Mouse (Mus musculus) hindbrain, embryonic 14.5 days (tissue): ENCODE data around the gene Plod2. TPM values are rescaled to one million over a fixed set of nuclear protein-coding genes. Genes with fewer than 3 reads are reported as not detected.

Experiments used
- ATAC-seq: fragments of 200-750 bp; cut with Nextera tagmentation; 2 replicates; pipeline ENCODE4 v1.8.0; 2017; ENCODE audit warnings: moderate number of reproducible peaks, mild to moderate bottlenecking, moderate TSS enrichment, moderate library complexity; ENCODE audit not compliant: low FRiP score
- DNase-seq: peaks from one replicate; pipeline ENCODE4 v3.0.0-alpha.2; 2015; ENCODE audit warnings: low spot score
- H3K27ac ChIP-seq: fragments of 300-500 bp; sonication (generic); 2 replicates; pipeline ENCODE4 v1.5.1; 2014; ENCODE audit warnings: mild to moderate bottlenecking, moderate library complexity
- H3K27me3 ChIP-seq: fragments of 300-500 bp; sonication (generic); 2 replicates; pipeline ENCODE4 v1.6.1; 2014; ENCODE audit warnings: mild to moderate bottlenecking, low read length, mixed read lengths; ENCODE audit not compliant: control insufficient read depth, insufficient read depth
- H3K36me3 ChIP-seq: fragments of 300-500 bp; sonication (generic); replicated peaks from 2 replicates; pipeline ENCODE4 v1.6.1; 2014; ENCODE audit not compliant: control insufficient read depth, insufficient read depth
- H3K4me1 ChIP-seq: fragments of 300-500 bp; sonication (generic); replicated peaks from 2 replicates; pipeline ENCODE4 v1.6.1; 2014; ENCODE audit warnings: antibody characterized with exemption, low read length, mixed read lengths; ENCODE audit not compliant: control insufficient read depth, insufficient read depth
- H3K4me2 ChIP-seq: fragments of 300-500 bp; sonication (generic); replicated peaks from 2 replicates; pipeline ENCODE4 v1.6.1; 2014; ENCODE audit warnings: mild to moderate bottlenecking, moderate library complexity
- H3K4me3 ChIP-seq: fragments of 300-500 bp; sonication (generic); replicated peaks from 2 replicates; pipeline ENCODE4 v1.5.1; 2014; ENCODE audit warnings: mild to moderate bottlenecking, low read length
- H3K9ac ChIP-seq: fragments of 300-500 bp; sonication (generic); 2 replicates; pipeline ENCODE4 v1.6.1; 2014
- H3K9me3 ChIP-seq: fragments of 300-500 bp; sonication (generic); 2 replicates; pipeline ENCODE4 v1.6.1; 2016; ENCODE audit warnings: low read length; ENCODE audit not compliant: control insufficient read depth
- WGBS: fragments of 180-500 bp; shearing (Covaris S2); extraction: QIAGEN DNeasy Blood & Tissue Kit; methylation state at CpG from one replicate; pipeline ENCODE4 v1.1.7; 2014; 5-methylcytosine and 5-hydroxymethylcytosine counted together
- polyA plus RNA-seq: library from polyadenylated mRNA; unstranded; fragments of >200 nt; fragmentation: Nextera tagmentation; extraction: Ambion mirVana; gene quantifications from 2 replicates; pipeline ENCODE4 v1.2.1, GENCODE M21; 2014

The Plod2 gene
- polyA plus RNA-seq, 1 experiment from 2014 or later: 14.9 TPM

GRCm38 (mm10) chr9:92564391-92564790 lies 22.4 kb downstream of the Plod2 start:
- no peak overlapping the region for H3K9ac ChIP-seq
- H3K36me3 ChIP-seq: no peaks in the 10 kb centered on the region
- H3K4me3 ChIP-seq: no peak overlapping the region
- H3K4me2 ChIP-seq: no peak overlapping the region
- 0 out of 2 replicates have a peak, but pooled peaks cover 4% of the 10 kb centered on the region for H3K9me3 ChIP-seq
- 92% methylated on average over 1 of the region's 1 CpGs for WGBS
- DNase-seq: no peak
- no peaks in the 10 kb centered on the region for H3K4me1 ChIP-seq
- H3K27me3 ChIP-seq: no peaks in the 10 kb centered on the region
- ATAC-seq: no peak
- H3K27ac ChIP-seq: no peak overlapping the region

- H3K27ac ChIP-seq: no peak overlapping the region
- WGBS: 88% methylated on average over 3 of the region's 3 CpGs
- no peaks in the 10 kb centered on the region for H3K36me3 ChIP-seq
- ATAC-seq: no peak
- no peak overlapping the region for H3K4me2 ChIP-seq
- no peak for DNase-seq
- H3K9me3 ChIP-seq: 0 out of 2 replicates have a peak, but pooled peaks cover 4% of the 10 kb centered on the region
- H3K4me1 ChIP-seq: no peaks in the 10 kb centered on the region
- no peak overlapping the region for H3K9ac ChIP-seq
- no peaks in the 10 kb centered on the region for H3K27me3 ChIP-seq
- no peak overlapping the region for H3K4me3 ChIP-seq
Measured at GRCm38 (mm10) chr9:92566234-92566633, 24.2 kb downstream of the Plod2 start.

- Histone ChIP-seq H3K4me3 (no peak overlapping the region), H3K9ac (no peak overlapping the region), H3K4me1 (no peaks in the 10 kb centered on the region), H3K27ac (no peak overlapping the region), H3K9me3 (0 out of 2 replicates have a peak, but pooled peaks cover 4% of the 10 kb centered on the region), H3K27me3 (no peaks in the 10 kb centered on the region), H3K4me2 (no peak overlapping the region), H3K36me3 (no peaks in the 10 kb centered on the region)
- DNase-seq: no peak
- 92% methylated on average over 7 of the region's 7 CpGs for WGBS
- ATAC-seq: no peak
Measured at GRCm38 (mm10) chr9:92567474-92567873, 25.5 kb downstream of the Plod2 start.

GRCm38 (mm10) chr9:92568798-92569197 lies 26.8 kb downstream of the Plod2 start:
- no peaks in the 10 kb centered on the region for H3K36me3 ChIP-seq
- H3K27ac ChIP-seq: no peak overlapping the region
- H3K4me3 ChIP-seq: no peak overlapping the region
- DNase-seq: no peak
- H3K9me3 ChIP-seq: 0 out of 2 replicates have a peak, but pooled peaks cover 4% of the 10 kb centered on the region
- no peak for ATAC-seq
- H3K9ac ChIP-seq: no peak overlapping the region
- H3K4me1 ChIP-seq: no peaks in the 10 kb centered on the region
- H3K27me3 ChIP-seq: no peaks in the 10 kb centered on the region
- 88% methylated on average over 3 of the region's 3 CpGs for WGBS
- no peak overlapping the region for H3K4me2 ChIP-seq

GRCm38 (mm10) chr9:92572376-92573108 lies 30.5 kb downstream of the Plod2 start:
- Histone ChIP-seq H3K4me2 (no peak overlapping the region), H3K4me3 (no peak overlapping the region), H3K27ac (no peak overlapping the region), H3K27me3 (no peaks in the 10 kb centered on the region), H3K9me3 (no peaks in the 10 kb centered on the region), H3K9ac (no peak overlapping the region), H3K4me1 (no peaks in the 10 kb centered on the region), H3K36me3 (no peaks in the 10 kb centered on the region)
- ATAC-seq (no peak), DNase-seq (no peak)
- WGBS: 82% methylated on average over 8 of the region's 8 CpGs

- no peak overlapping the region for H3K4me3 ChIP-seq
- DNase-seq: no peak
- H3K27ac ChIP-seq: no peak overlapping the region
- 80% methylated on average over 5 of the region's 5 CpGs for WGBS
- H3K4me2 ChIP-seq: no peak overlapping the region
- no peaks in the 10 kb centered on the region for H3K4me1 ChIP-seq
- ATAC-seq: no peak
- H3K9me3 ChIP-seq: no peaks in the 10 kb centered on the region
- H3K36me3 ChIP-seq: peaks cover 17% of the 10 kb centered on the region; the same call in 1 of the 2 replicates
- H3K27me3 ChIP-seq: no peaks in the 10 kb centered on the region
- H3K9ac ChIP-seq: no peak overlapping the region
Measured at GRCm38 (mm10) chr9:92583876-92584275, 41.9 kb downstream of the Plod2 start.

GRCm38 (mm10) chr9:92586025-92586424 lies 44.0 kb downstream of the Plod2 start:
- 43% methylated on average over 1 of the region's 1 CpGs for WGBS
- peaks cover 20% of the 10 kb centered on the region; the same call in 1 of the 2 replicates for H3K36me3 ChIP-seq
- H3K9ac ChIP-seq: no peak overlapping the region
- no peaks in the 10 kb centered on the region for H3K4me1 ChIP-seq
- H3K27me3 ChIP-seq: no peaks in the 10 kb centered on the region
- no peak overlapping the region for H3K4me2 ChIP-seq
- no peak overlapping the region for H3K27ac ChIP-seq
- no peaks in the 10 kb centered on the region for H3K9me3 ChIP-seq
- ATAC-seq (no peak), DNase-seq (no peak)
- no peak overlapping the region for H3K4me3 ChIP-seq

GRCm38 (mm10) chr9:92587391-92587790 lies 45.4 kb downstream of the Plod2 start:
- no peak overlapping the region for H3K27ac ChIP-seq
- no peaks in the 10 kb centered on the region for H3K9me3 ChIP-seq
- H3K27me3 ChIP-seq: no peaks in the 10 kb centered on the region
- H3K9ac ChIP-seq: no peak overlapping the region
- H3K4me1 ChIP-seq: no peaks in the 10 kb centered on the region
- over 99% methylated on average over 8 of the region's 8 CpGs for WGBS
- peaks cover 20% of the 10 kb centered on the region; the same call in 1 of the 2 replicates for H3K36me3 ChIP-seq
- ATAC-seq (no peak), DNase-seq (no peak)
- H3K4me3 ChIP-seq: no peak overlapping the region
- H3K4me2 ChIP-seq: no peak overlapping the region

- H3K27me3 ChIP-seq: no peaks in the 10 kb centered on the region
- no peak overlapping the region for H3K4me2 ChIP-seq
- ATAC-seq: no peak
- 93% methylated on average over 1 of the region's 1 CpGs for WGBS
- peaks cover 20% of the 10 kb centered on the region; the same call in 1 of the 2 replicates for H3K36me3 ChIP-seq
- no peak overlapping the region for H3K27ac ChIP-seq
- H3K9ac ChIP-seq: no peak overlapping the region
- H3K9me3 ChIP-seq: no peaks in the 10 kb centered on the region
- no peak for DNase-seq
- H3K4me3 ChIP-seq: no peak overlapping the region
- H3K4me1 ChIP-seq: no peaks in the 10 kb centered on the region
Measured at GRCm38 (mm10) chr9:92588226-92588625, 46.2 kb downstream of the Plod2 start.
